Mouse (Mus musculus) liver, embryonic 14.5 days (tissue): ENCODE measurements around the gene Tmem59l. TPM values are rescaled to one million over a fixed set of nuclear protein-coding genes. Genes with fewer than 3 reads are reported as not detected.

ENCODE experiments used
- ATAC-seq: fragments of 200-750 bp; cut with Nextera tagmentation; 2 replicates; pipeline ENCODE4 v1.8.0; 2017; ENCODE audit warnings: moderate number of reproducible peaks, mild to moderate bottlenecking, moderate library complexity; ENCODE audit not compliant: insufficient read depth
- DNase-seq, 3 experiments: peaks; one replicate each; pipeline ENCODE4 v3.0.0-alpha.2; 2012 to 2013; ENCODE audit warnings: low read depth in 3 of 3, low spot score in 3 of 3
- H3K27ac ChIP-seq: fragments of 300-500 bp; sonication (generic); 2 replicates; pipeline ENCODE4 v1.5.1; 2014; ENCODE audit warnings: moderate library complexity, mild to moderate bottlenecking, control low read depth, inconsistent platforms
- H3K27me3 ChIP-seq: fragments of 300-500 bp; sonication (generic); 2 replicates; pipeline ENCODE4 v1.6.1; 2014; ENCODE audit warnings: mild to moderate bottlenecking, low read length, moderate library complexity; ENCODE audit not compliant: control insufficient read depth, insufficient read depth
- H3K36me3 ChIP-seq: fragments of 300-500 bp; sonication (generic); replicated peaks from 2 replicates; pipeline ENCODE4 v1.6.1; 2014; ENCODE audit warnings: low read depth; ENCODE audit not compliant: control insufficient read depth, insufficient read depth
- H3K4me1 ChIP-seq, 2 experiments: fragments of 200-500 bp in 1 of 2; fragments of 300-500 bp in 1 of 2; sonication (generic) in 1 of 2; replicated peaks; 2 replicates each; pipeline ENCODE4 v1.6.1; 2012 to 2014; ENCODE audit warnings: antibody characterized with exemption in 1 of 2, inconsistent platforms in 1 of 2, low read length in 1 of 2; ENCODE audit not compliant: control insufficient read depth in 2 of 2, insufficient read depth in 2 of 2
- H3K4me2 ChIP-seq: fragments of 300-500 bp; sonication (generic); 2 replicates; pipeline ENCODE4 v1.6.1; 2014; ENCODE audit warnings: low read depth, mild to moderate bottlenecking, control low read depth, moderate library complexity
- H3K4me3 ChIP-seq, 2 experiments: fragments of 200-500 bp in 1 of 2; fragments of 300-500 bp in 1 of 2; sonication (generic) in 1 of 2; 2 replicates each; pipeline ENCODE4 v1.5.1; 2012 to 2014; ENCODE audit warnings: low read depth in 2 of 2, low read length in 2 of 2, mild to moderate bottlenecking in 2 of 2, control low read depth in 1 of 2, inconsistent platforms in 1 of 2, moderate library complexity in 1 of 2; ENCODE audit not compliant: insufficient read depth in 1 of 2
- H3K9ac ChIP-seq: fragments of 300-500 bp; sonication (generic); replicated peaks from 2 replicates; pipeline ENCODE4 v1.6.1; 2014; ENCODE audit warnings: mild to moderate bottlenecking, control low read depth, moderate library complexity
- H3K9me3 ChIP-seq: fragments of 300-500 bp; sonication (generic); 2 replicates; pipeline ENCODE4 v1.6.1; 2016; ENCODE audit warnings: low read length, mixed read lengths; ENCODE audit not compliant: control insufficient read depth
- CTCF ChIP-seq: IDR thresholded peaks from 2 replicates; pipeline ENCODE4 v1.5.1; 2016; ENCODE audit warnings: antibody characterized with exemption, low read depth, control low read depth
- EP300 ChIP-seq: IDR thresholded peaks from 2 replicates; pipeline ENCODE4 v1.6.1; 2016; ENCODE audit warnings: antibody characterized with exemption, low read depth
- WGBS: fragments of 180-500 bp; shearing (Covaris S2); extraction: QIAGEN DNeasy Blood & Tissue Kit; methylation state at CpG from one replicate; pipeline ENCODE4 v1.1.7; 2014; ENCODE audit not compliant: insufficient replicate concordance; 5-methylcytosine and 5-hydroxymethylcytosine counted together
- polyA plus RNA-seq, 2 experiments: library from polyadenylated mRNA; depleted of rRNA in 1 of 2; stranded (reverse) in 1 of 2; unstranded in 1 of 2; fragments of >200 nt; fragmentation: Nextera tagmentation in 1 of 2; extraction: Ambion mirVana in 1 of 2; gene quantifications; 2 replicates each; pipeline versions ENCODE4 v1.2.1 to v1.2.3; 2012 to 2014

Tmem59l gene
- polyA plus RNA-seq, 2 experiments: 0.03 TPM; not detected in 1

DNA sequence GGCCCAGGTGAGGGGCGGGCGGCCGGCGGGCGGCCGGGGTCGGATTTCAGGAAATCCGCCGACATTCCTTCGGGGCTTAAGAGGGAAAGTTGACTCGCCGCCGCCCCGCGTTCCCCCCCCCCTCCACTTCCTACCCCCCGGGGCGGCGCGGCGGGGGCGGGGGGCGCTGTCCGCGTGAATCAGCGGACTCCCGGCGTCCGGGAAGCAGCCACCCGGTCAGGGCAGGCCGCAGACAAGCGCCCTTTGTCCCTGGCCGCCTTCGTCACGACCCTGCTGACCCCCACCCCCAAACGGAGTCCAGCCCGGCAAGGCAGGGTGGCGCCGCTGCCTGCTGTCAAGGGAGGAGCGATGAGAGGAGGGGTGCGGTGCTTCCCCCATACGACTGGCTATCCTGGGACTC, 2.4 kb upstream of the Tmem59l start:
- no peak overlapping the region for H3K9ac ChIP-seq
- H3K27ac ChIP-seq: no peak overlapping the region
- DNase-seq (no peak), ATAC-seq (no peak)
- TF ChIP-seq CTCF: no peak
- TF ChIP-seq EP300: no peak
- H3K27me3 ChIP-seq: peaks cover 99% of the 10 kb centered on the region
- 0 out of 4 replicates have a peak, but pooled peaks cover 0 to 2% of the 10 kb centered on the region in 2 experiments for H3K4me1 ChIP-seq
- 1% methylated on average over 36 of the region's 41 CpGs for WGBS
- peak overlapping the region; percentile 44 for H3K4me2 ChIP-seq
- peak overlapping the region in 1 of 2 experiments; percentile 33; a peak in 2 of 4 replicates for H3K4me3 ChIP-seq
- no peaks in the 10 kb centered on the region for H3K36me3 ChIP-seq
- no peaks in the 10 kb centered on the region for H3K9me3 ChIP-seq

- Histone ChIP-seq H3K27me3 (peaks cover 97% of the 10 kb centered on the region), H3K4me1 (0 out of 4 replicates have a peak, but pooled peaks cover 0 to 2% of the 10 kb centered on the region in 2 experiments), H3K9me3 (no peaks in the 10 kb centered on the region), H3K9ac (no peak overlapping the region), H3K27ac (no peak overlapping the region), H3K4me3 (peak overlapping the region in 1 of 2 experiments; percentile 33; a peak in 2 of 4 replicates), H3K4me2 (peak overlapping the region; percentile 44), H3K36me3 (no peaks in the 10 kb centered on the region)
- no peak for ATAC-seq
- 3% methylated on average over 14 of the region's 14 CpGs for WGBS
- no peak for TF ChIP-seq CTCF
- TF ChIP-seq EP300: no peak
- DNase-seq: no peak
Observed at GRCm38 (mm10) chr8:70488931-70489470, 1.8 kb upstream of the Tmem59l start.

DNA sequence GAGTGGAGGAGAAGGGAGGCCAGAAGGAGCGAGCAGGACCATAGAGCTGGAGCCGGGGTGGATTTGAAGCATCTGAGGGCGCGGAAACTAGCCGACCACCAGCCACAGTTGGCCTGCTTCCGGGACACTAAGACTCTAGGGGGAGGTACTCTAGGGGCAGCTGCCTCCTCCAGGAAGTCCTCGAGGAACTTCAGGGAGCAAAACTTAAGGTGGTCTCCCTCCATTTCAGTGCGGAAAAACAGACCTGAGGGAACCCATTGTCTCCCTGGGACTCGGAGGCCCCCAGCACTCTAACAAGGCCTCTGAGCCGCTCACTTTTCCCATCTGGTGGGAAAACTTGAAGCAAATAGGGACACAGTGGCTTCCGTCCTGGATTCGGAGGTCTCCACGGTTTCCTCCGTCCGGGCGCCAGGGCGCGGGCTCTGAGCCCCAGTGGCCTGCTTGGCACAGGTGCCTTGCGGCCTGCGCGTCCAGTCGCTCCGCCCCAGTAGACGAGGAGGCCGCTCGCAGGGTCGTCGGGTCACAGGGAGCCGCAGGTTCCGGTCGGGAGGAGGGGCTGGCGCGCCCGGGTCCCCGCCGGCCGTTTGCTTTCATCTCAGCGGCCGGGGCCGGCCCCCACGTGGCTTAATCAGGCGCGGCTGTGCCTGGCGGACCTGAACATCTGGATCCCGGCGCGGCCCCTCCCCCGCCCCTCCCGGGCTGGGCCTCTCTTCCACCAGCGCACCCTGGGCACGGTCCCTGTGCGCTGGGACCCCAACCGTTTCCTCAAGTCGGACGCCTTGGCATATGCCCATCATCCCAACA, 1.0 kb upstream of the Tmem59l start:
- Histone ChIP-seq H3K4me3 (peak overlapping the region in 1 of 2 experiments; percentile 31; a peak in 2 of 4 replicates), H3K27me3 (peaks cover 94% of the 10 kb centered on the region), H3K9me3 (no peaks in the 10 kb centered on the region), H3K9ac (no peak overlapping the region), H3K4me2 (peak overlapping the region; percentile 43), H3K36me3 (no peaks in the 10 kb centered on the region), H3K4me1 (0 out of 4 replicates have a peak, but pooled peaks cover 0 to 2% of the 10 kb centered on the region in 2 experiments), H3K27ac (no peak overlapping the region)
- ATAC-seq (0 out of 2 replicates have a peak, but pooled peaks have one; percentile 26), DNase-seq (no peak)
- 1% methylated on average over 55 of the region's 55 CpGs for WGBS
- TF ChIP-seq EP300 (no peak), CTCF (no peak)

- Histone ChIP-seq H3K4me3 (no peak overlapping the region), H3K27ac (no peak overlapping the region), H3K36me3 (no peaks in the 10 kb centered on the region), H3K27me3 (peaks cover 84% of the 10 kb centered on the region), H3K9ac (no peak overlapping the region), H3K9me3 (no peaks in the 10 kb centered on the region), H3K4me1 (0 out of 4 replicates have a peak, but pooled peaks cover 0 to 2% of the 10 kb centered on the region in 2 experiments), H3K4me2 (no peak overlapping the region)
- DNase-seq (no peak), ATAC-seq (no peak)
- WGBS: 43% methylated on average over 7 of the region's 7 CpGs
- TF ChIP-seq EP300: no peak
- TF ChIP-seq CTCF: no peak
Observed at GRCm38 (mm10) chr8:70486191-70486681, 922 bp downstream of the Tmem59l start.

DNA sequence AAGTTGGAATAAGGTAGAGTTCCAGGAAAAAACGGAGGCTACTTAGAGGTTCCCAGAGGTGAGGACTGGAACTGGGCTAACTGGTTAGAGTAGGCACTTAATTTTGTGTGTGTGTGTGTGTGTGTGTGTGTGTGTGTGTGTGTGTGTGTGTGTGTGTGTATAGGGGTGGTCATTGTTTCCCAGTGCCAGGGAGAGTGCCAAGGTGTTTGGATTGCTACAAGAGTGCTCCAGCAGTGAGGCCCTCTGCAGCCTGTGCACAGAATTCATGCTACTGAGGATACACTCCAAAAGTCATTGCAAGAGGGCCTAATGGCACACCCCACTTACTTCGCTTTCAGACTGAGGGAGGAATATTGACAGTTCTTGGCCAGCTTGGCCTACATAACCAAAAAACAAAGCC, 4.2 kb downstream of the Tmem59l start:
- DNase-seq (no peak), ATAC-seq (no peak)
- Histone ChIP-seq H3K4me1 (peaks cover 3% of the 10 kb centered on the region in 2 experiments), H3K27me3 (peaks cover 64% of the 10 kb centered on the region), H3K9ac (no peak overlapping the region), H3K4me2 (no peak overlapping the region), H3K4me3 (no peak overlapping the region), H3K27ac (no peak overlapping the region), H3K9me3 (no peaks in the 10 kb centered on the region), H3K36me3 (no peaks in the 10 kb centered on the region)
- 52% methylated on average over 2 of the region's 2 CpGs for WGBS
- TF ChIP-seq EP300 (no peak), CTCF (no peak)
